Comparison of ENCODE assay signal across 12 mouse cellular contexts in the genomic region with DNA sequence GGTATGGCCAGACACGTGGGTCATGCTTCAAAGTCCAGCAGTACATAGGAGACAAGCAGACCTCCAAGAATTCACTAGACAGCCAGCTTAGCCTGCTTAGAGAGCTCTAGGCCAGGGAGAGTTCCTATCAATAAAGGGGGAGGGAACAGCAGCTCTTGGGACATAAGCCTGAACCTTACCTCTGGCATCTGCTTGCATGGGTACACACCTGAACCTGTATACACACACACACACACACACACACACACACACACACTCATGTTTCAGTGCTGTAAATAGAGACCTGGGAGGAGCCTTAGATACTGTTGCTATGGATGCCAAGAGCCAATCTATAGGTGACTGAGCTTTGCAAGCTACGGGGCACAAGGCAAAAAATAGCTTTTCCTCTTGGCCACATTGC.
A peak's percentile ranks its signal among the peaks of the same experiment; 100 is the strongest.
DNase-seq lines count a peak whose midpoint lies in the region; ATAC-seq and TF ChIP-seq lines count a peak whose summit lies in the region.
"Had no signal": no experiment of that assay in that cellular context is flagged by ENCODE, and none has a peak within 500 bp of the region (broad histone marks: within the 10 kb centered on the region; RNA-seq: fewer than 3 reads in every experiment).

No protein-coding gene starts in this region.

- peak; percentile 28 for ATAC-seq in hindbrain, embryonic 16.5 days
- peak; percentile 23; the same call in 1 of the 2 replicates for ATAC-seq in midbrain, postnatal 0 days (ENCODE audit: low FRiP score)
- no peak for ATAC-seq in midbrain, embryonic 14.5 days (ENCODE audit: low FRiP score, low TSS enrichment)
- ATAC-seq in forebrain, embryonic 15.5 days (replicated peaks) = peak; percentile 44
- peak; percentile 62; the same call in 1 of the 2 replicates for ATAC-seq in stomach, embryonic 16.5 days (ENCODE audit: insufficient read depth, low FRiP score)
- ATAC-seq: CD4-positive, CD25-positive, alpha-beta regulatory T cell, adult 4 months had no signal

- H3K27me3 ChIP-seq in hindbrain, embryonic 16.5 days (replicated peaks; ENCODE audit: control insufficient read depth, insufficient read depth, low read length) = no peaks in the 10 kb centered on the region
- H3K27me3 ChIP-seq in hindbrain, embryonic 10.5 days (ENCODE audit: insufficient read depth, poor library complexity, severe bottlenecking) = no peaks in the 10 kb centered on the region
- H3K27me3 ChIP-seq in midbrain, postnatal 0 days (ENCODE audit: insufficient read depth, low read length) = no peaks in the 10 kb centered on the region
- H3K27me3 ChIP-seq in midbrain, embryonic 14.5 days (ENCODE audit: control insufficient read depth, insufficient read depth, low read length) = no peaks in the 10 kb centered on the region
- H3K27me3 ChIP-seq in forebrain, embryonic 15.5 days = no peaks in the 10 kb centered on the region
- no peaks in the 10 kb centered on the region for H3K27me3 ChIP-seq in stomach, embryonic 16.5 days (ENCODE audit: control insufficient read depth, insufficient read depth, low read length)
- H3K27me3 ChIP-seq: heart, embryonic 12.5 days; lung, embryonic 15.5 days had no signal

- H3K36me3 ChIP-seq in hindbrain, embryonic 16.5 days (ENCODE audit: control insufficient read depth, insufficient read depth, low read length) = no peaks in the 10 kb centered on the region
- no peaks in the 10 kb centered on the region for H3K36me3 ChIP-seq in hindbrain, embryonic 10.5 days
- H3K36me3 ChIP-seq in midbrain, postnatal 0 days (ENCODE audit: insufficient read depth, low read length) = no peaks in the 10 kb centered on the region
- H3K36me3 ChIP-seq in midbrain, embryonic 14.5 days (ENCODE audit: control insufficient read depth, insufficient read depth, low read length) = no peaks in the 10 kb centered on the region
- no peaks in the 10 kb centered on the region for H3K36me3 ChIP-seq in forebrain, embryonic 15.5 days
- H3K36me3 ChIP-seq in stomach, embryonic 16.5 days (ENCODE audit: control insufficient read depth, insufficient read depth, low read length) = no peaks in the 10 kb centered on the region
- H3K36me3 ChIP-seq: G1E; heart, embryonic 12.5 days; lung, embryonic 15.5 days had no signal

- no peak for DNase-seq in hindbrain, embryonic 10.5 days (ENCODE audit: low spot score)
- DNase-seq in midbrain, postnatal 0 days (ENCODE audit: low spot score) = peak; percentile 10
- DNase-seq in midbrain, embryonic 14.5 days = no peak
- no peak for DNase-seq in T-cell, adult 2 months (ENCODE audit: low spot score)
- DNase-seq: kidney, adult 11 months had no signal

- WGBS in hindbrain, embryonic 16.5 days = 55% methylated on average over 2 of the region's 2 CpGs
- WGBS in hindbrain, embryonic 10.5 days = 82% methylated on average over 2 of the region's 2 CpGs
- 55% methylated on average over 2 of the region's 2 CpGs for WGBS in midbrain, postnatal 0 days
- WGBS in midbrain, embryonic 14.5 days = 85% methylated on average over 2 of the region's 2 CpGs
- WGBS in forebrain, embryonic 15.5 days = 68% methylated on average over 2 of the region's 2 CpGs
- WGBS in stomach, embryonic 16.5 days = 39% methylated on average over 2 of the region's 2 CpGs

- no peak overlapping the region for H3K4me2 ChIP-seq in hindbrain, embryonic 16.5 days (ENCODE audit: low read length)
- no peak overlapping the region for H3K4me2 ChIP-seq in midbrain, postnatal 0 days (ENCODE audit: low read depth, low read length, poor library complexity, severe bottlenecking)
- H3K4me2 ChIP-seq in midbrain, embryonic 14.5 days (ENCODE audit: low read length) = no peak overlapping the region
- no peak overlapping the region for H3K4me2 ChIP-seq in forebrain, embryonic 15.5 days (replicated peaks)
- H3K4me2 ChIP-seq in stomach, embryonic 16.5 days (ENCODE audit: low read depth, low read length) = no peak overlapping the region
- H3K4me2 ChIP-seq: heart, embryonic 12.5 days; lung, embryonic 15.5 days had no signal

- H3K9ac ChIP-seq in hindbrain, embryonic 16.5 days (ENCODE audit: low read depth, low read length) = no peak overlapping the region
- H3K9ac ChIP-seq in midbrain, postnatal 0 days (replicated peaks; ENCODE audit: low read length, poor library complexity, severe bottlenecking) = no peak overlapping the region
- H3K9ac ChIP-seq in midbrain, embryonic 14.5 days (replicated peaks; ENCODE audit: low read length) = no peak overlapping the region
- no peak overlapping the region for H3K9ac ChIP-seq in forebrain, embryonic 15.5 days (replicated peaks)
- no peak overlapping the region for H3K9ac ChIP-seq in stomach, embryonic 16.5 days (ENCODE audit: low read length)
- H3K9ac ChIP-seq: heart, embryonic 12.5 days; lung, embryonic 15.5 days had no signal

- TF ChIP-seq CTCF in midbrain, postnatal 0 days (IDR thresholded peaks at IDR 0.05) = no peak

- no peak overlapping the region for H3K4me3 ChIP-seq in hindbrain, embryonic 16.5 days (ENCODE audit: low read length)
- no peak overlapping the region for H3K4me3 ChIP-seq in hindbrain, embryonic 10.5 days
- H3K4me3 ChIP-seq in midbrain, postnatal 0 days (ENCODE audit: low read depth, low read length) = no peak overlapping the region
- no peak overlapping the region for H3K4me3 ChIP-seq in midbrain, embryonic 14.5 days (replicated peaks; ENCODE audit: low read depth, low read length)
- H3K4me3 ChIP-seq in forebrain, embryonic 15.5 days = no peak overlapping the region
- H3K4me3 ChIP-seq in stomach, embryonic 16.5 days (replicated peaks; ENCODE audit: low read length) = no peak overlapping the region
- H3K4me3 ChIP-seq: heart, embryonic 12.5 days; lung, embryonic 15.5 days had no signal

- no peak overlapping the region for H3K27ac ChIP-seq in hindbrain, embryonic 16.5 days (ENCODE audit: low read depth, low read length)
- no peak overlapping the region for H3K27ac ChIP-seq in hindbrain, embryonic 10.5 days
- H3K27ac ChIP-seq in midbrain, postnatal 0 days (ENCODE audit: low read depth, low read length) = no peak overlapping the region
- H3K27ac ChIP-seq in midbrain, embryonic 14.5 days (replicated peaks; ENCODE audit: low read depth, low read length) = no peak overlapping the region
- H3K27ac ChIP-seq in forebrain, embryonic 15.5 days (replicated peaks) = peak overlapping the region; percentile 66
- H3K27ac ChIP-seq in stomach, embryonic 16.5 days (ENCODE audit: low read length) = no peak overlapping the region
- H3K27ac ChIP-seq: lung, embryonic 15.5 days had no signal

- no peaks in the 10 kb centered on the region for H3K9me3 ChIP-seq in hindbrain, embryonic 16.5 days (ENCODE audit: control insufficient read depth, low read length)
- no peaks in the 10 kb centered on the region for H3K9me3 ChIP-seq in hindbrain, embryonic 10.5 days
- no peaks in the 10 kb centered on the region for H3K9me3 ChIP-seq in midbrain, postnatal 0 days (ENCODE audit: low read length)
- no peaks in the 10 kb centered on the region for H3K9me3 ChIP-seq in midbrain, embryonic 14.5 days (ENCODE audit: control insufficient read depth, low read length)
- H3K9me3 ChIP-seq in forebrain, embryonic 15.5 days = no peaks in the 10 kb centered on the region
- H3K9me3 ChIP-seq in stomach, embryonic 16.5 days (replicated peaks; ENCODE audit: control insufficient read depth, low read length) = no peaks in the 10 kb centered on the region
- H3K9me3 ChIP-seq: heart, embryonic 12.5 days; lung, embryonic 15.5 days had no signal

- peaks cover 5% of the 10 kb centered on the region; the same call in 1 of the 2 replicates for H3K4me1 ChIP-seq in hindbrain, embryonic 16.5 days (ENCODE audit: control insufficient read depth, insufficient read depth, low read depth, low read length)
- H3K4me1 ChIP-seq in hindbrain, embryonic 10.5 days (replicated peaks) = peaks cover 7% of the 10 kb centered on the region
- 0 out of 2 replicates have a peak, but pooled peaks cover 3% of the 10 kb centered on the region for H3K4me1 ChIP-seq in midbrain, postnatal 0 days (ENCODE audit: insufficient read depth, low read length)
- H3K4me1 ChIP-seq in midbrain, embryonic 14.5 days (ENCODE audit: control insufficient read depth, insufficient read depth, low read length) = peaks cover 5% of the 10 kb centered on the region; the same call in 1 of the 2 replicates
- peaks cover 16% of the 10 kb centered on the region for H3K4me1 ChIP-seq in forebrain, embryonic 15.5 days
- peaks cover 3% of the 10 kb centered on the region; the same call in 1 of the 2 replicates for H3K4me1 ChIP-seq in stomach, embryonic 16.5 days (ENCODE audit: control insufficient read depth, insufficient read depth, low read length)
- H3K4me1 ChIP-seq: heart, embryonic 12.5 days; lung, embryonic 15.5 days had no signal
